Mouse (Mus musculus) CD4-positive, CD25-positive, alpha-beta regulatory T cell, adult 9 weeks (primary cell): ENCODE measurements around the gene Lhfpl4. TPM values are rescaled to one million over a fixed set of nuclear protein-coding genes. Genes with fewer than 3 reads are reported as not detected.

Source experiments
- polyA plus RNA-seq: library from polyadenylated mRNA; unstranded; fragments of 100-300 nt; shearing (Covaris generic); gene quantifications from one replicate; pipeline ENCODE4 v1.2.1, GENCODE M21; 2017

Lhfpl4 gene
- 0.21 TPM for polyA plus RNA-seq

GRCm38 (mm10) chr6:113194841-113195595 is at the start of gene Lhfpl4:
Gene Lhfpl4 (minus strand): TSS chr6:113195384.

GRCm38 (mm10) chr6:113237542-113238270 is 42.5 kb upstream of the Lhfpl4 start, which contains the start of gene Mtmr14:
Gene Mtmr14 (plus strand): TSS chr6:113237843.

Other genes with a start within 250 kb of the Lhfpl4 start
- 1.2 TPM for gene Srgap3, start 248.1 kb downstream of the Lhfpl4 start, polyA plus RNA-seq
- 99.5 TPM for gene Thumpd3, start 149.2 kb downstream of the Lhfpl4 start, polyA plus RNA-seq
- gene Setd5, start 118.0 kb downstream of the Lhfpl4 start, polyA plus RNA-seq: 50.6 TPM
- gene Mtmr14, start 42.5 kb upstream of the Lhfpl4 start, polyA plus RNA-seq: 19.5 TPM
- gene Cpne9, start 86.9 kb upstream of the Lhfpl4 start, polyA plus RNA-seq: not detected
- gene Brpf1, start 111.8 kb upstream of the Lhfpl4 start, polyA plus RNA-seq: 37.0 TPM
- 14.3 TPM for gene Ogg1, start 131.6 kb upstream of the Lhfpl4 start, polyA plus RNA-seq
- 2.7 TPM for gene Camk1, start 148.6 kb upstream of the Lhfpl4 start, polyA plus RNA-seq
- 66.9 TPM for gene Tada3, start 182.5 kb upstream of the Lhfpl4 start, polyA plus RNA-seq
- gene Arpc4, start 182.7 kb upstream of the Lhfpl4 start, polyA plus RNA-seq: 593 TPM
- 16.9 TPM for gene Ttll3, start 193.9 kb upstream of the Lhfpl4 start, polyA plus RNA-seq
- 19.9 TPM for gene Rpusd3, start 224.0 kb upstream of the Lhfpl4 start, polyA plus RNA-seq
- gene Cidec, start 240.4 kb upstream of the Lhfpl4 start, polyA plus RNA-seq: not detected
- 71.0 TPM for gene Jagn1, start 247.2 kb upstream of the Lhfpl4 start, polyA plus RNA-seq